Mouse (Mus musculus) spleen, postnatal 14 days (tissue): ENCODE data around the gene Bri3.
"Not testable (repeated sequence)": the region's sequence is repeated elsewhere in the genome, so short reads cannot be mapped to it uniquely, and the experiment has no call there.

Experiments
- DNase-seq, 2 experiments: peaks; one replicate each; pipeline ENCODE4 v3.0.0; 2021 to 2022; ENCODE audit warnings: low spot score in 2 of 2

The Bri3 gene

DNA sequence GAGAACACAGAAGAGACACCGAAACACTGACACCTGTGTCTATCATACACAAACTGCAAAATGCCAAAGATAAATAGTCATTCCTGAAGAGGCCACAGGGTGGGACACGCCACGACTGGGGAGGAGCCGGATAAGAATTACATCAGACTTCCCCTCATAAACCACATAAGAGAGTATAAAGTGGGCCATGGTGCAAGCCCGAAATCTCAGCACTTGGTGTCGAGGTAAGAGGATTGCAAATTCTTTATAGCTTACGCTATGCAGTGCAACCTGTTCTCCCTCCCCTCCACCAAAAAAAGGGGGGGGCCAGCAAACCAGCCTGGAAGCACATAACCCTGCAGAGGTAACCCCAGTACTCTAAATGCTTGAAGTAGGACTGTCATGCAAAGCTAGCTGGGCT is 50.7 kb downstream of the Bri3 start:
- no peak for DNase-seq

- DNase-seq: no peak
Measured at GRCm38 (mm10) chr5:144295357-144295756, 51.1 kb downstream of the Bri3 start.

GRCm38 (mm10) chr5:144296090-144296604 is 51.9 kb downstream of the Bri3 start:
- DNase-seq: no peak

DNA sequence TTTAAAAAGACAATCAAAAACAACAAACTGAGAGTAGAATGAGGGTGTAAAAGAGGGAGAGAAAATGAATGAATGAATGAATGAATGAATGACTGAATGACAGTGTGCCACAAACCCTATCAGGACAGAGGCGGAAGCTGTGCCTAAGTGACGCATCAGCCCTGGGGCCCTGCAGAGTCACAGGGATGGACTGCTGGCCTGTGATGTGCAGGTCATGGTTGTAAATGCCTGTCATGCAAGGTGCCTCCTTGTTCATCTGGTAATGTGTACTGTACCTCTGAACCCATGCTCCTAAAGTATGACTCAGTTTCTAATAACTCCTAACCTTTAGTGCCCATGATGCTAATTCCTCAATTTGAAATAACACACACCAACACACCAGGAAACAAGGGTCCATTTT is 58.8 kb downstream of the Bri3 start:
- no peak for DNase-seq

- no peak for DNase-seq
Measured at GRCm38 (mm10) chr5:144308929-144309328, 64.7 kb downstream of the Bri3 start.

- no peak for DNase-seq
Measured at GRCm38 (mm10) chr5:144312183-144312582, 67.9 kb downstream of the Bri3 start.

GRCm38 (mm10) chr5:144313335-144313734 is 69.1 kb downstream of the Bri3 start:
- no peak for DNase-seq

- DNase-seq: no peak
Measured at GRCm38 (mm10) chr5:144314731-144315494, 70.7 kb downstream of the Bri3 start.

DNA sequence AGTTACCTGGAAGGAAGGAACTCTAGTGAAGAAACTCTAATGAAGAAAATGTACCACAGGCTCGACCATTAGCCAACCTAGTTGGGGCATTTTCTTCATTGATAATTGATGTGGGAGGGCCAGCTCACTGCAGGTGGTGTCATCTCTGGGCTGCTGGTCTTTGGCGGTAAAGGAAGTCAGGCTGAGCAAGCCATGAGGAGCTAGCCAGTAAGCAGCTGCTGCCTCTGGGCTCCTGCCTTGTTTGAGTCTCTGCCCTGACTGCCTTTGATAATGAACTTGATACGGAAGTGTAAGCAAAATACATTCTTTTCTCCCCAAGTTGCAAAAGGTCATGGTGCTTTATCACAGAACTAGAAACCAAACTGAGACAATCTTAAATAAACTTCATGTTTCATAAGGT is 72.2 kb downstream of the Bri3 start:
- DNase-seq: no peak

DNA sequence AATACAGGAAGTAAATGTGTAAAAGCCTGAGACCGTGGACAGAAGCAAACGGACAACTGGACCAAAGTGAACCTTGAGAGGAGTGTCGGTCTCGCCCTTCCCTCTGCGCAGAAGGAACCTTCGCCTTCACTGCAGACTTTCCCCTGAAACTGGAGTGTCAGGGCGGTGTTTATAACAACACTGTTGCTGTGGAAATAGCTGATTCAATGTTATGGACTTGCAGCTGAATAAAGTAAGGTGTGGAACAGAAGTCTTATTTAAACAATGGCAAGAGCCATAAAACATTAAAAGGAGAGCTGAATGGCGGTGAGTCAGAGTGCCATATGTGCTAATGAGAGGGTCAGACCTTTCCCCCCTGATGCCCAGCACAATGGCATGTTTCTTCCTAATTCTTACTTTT is 73.2 kb downstream of the Bri3 start:
- DNase-seq: no peak

- no peak for DNase-seq
Measured at GRCm38 (mm10) chr5:144318286-144318685, 74.0 kb downstream of the Bri3 start.

GRCm38 (mm10) chr5:144321681-144322080 is 77.4 kb downstream of the Bri3 start:
- no peak for DNase-seq

GRCm38 (mm10) chr5:144322717-144323116 is 78.5 kb downstream of the Bri3 start:
- no peak for DNase-seq

DNA sequence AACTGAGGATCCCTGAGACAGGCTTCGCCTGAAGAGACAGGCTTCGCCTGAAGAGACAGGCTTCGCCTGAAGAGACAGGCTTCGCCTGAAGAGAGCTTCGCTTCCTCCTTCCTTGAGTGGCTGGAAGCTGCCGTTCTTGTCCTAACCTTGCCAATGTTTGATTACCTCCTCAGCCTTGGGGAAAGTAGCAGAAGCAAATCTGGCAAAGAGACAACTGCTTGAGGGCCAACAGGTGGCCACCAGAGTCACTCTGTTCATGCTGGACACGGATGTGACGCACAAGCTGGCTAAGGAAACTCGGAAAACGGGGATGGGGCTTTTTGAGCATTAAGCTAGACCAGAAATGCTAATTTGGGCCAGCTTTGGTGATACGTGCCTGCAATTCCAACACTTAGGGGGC is 89.8 kb downstream of the Bri3 start:
- no peak for DNase-seq

- DNase-seq: not testable (repeated sequence)
Measured at GRCm38 (mm10) chr5:144335357-144335756, 91.1 kb downstream of the Bri3 start.

DNA sequence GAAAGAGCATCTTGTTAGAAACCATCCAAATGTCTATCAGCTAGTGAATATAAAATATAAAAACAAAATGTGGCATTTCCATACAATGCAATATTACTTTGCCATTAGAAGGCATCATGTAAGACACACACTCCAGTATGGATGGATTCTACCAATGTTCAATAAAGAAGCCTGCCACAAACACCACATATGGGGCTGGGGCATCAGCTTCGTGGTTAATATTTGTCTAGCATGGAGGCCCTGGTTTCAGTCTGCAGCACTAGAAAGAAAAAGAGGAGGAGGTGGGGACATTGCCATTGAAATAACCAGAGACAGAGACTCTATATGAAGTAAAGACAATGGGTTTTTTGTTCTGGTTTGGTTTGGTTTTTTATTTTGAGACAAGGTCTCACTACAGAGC is 94.5 kb downstream of the Bri3 start:
- DNase-seq: no peak

GRCm38 (mm10) chr5:144341085-144341484 is 96.8 kb downstream of the Bri3 start:
- no peak for DNase-seq

- no peak for DNase-seq
Measured at GRCm38 (mm10) chr5:144344592-144344991, 100.4 kb downstream of the Bri3 start.

DNA sequence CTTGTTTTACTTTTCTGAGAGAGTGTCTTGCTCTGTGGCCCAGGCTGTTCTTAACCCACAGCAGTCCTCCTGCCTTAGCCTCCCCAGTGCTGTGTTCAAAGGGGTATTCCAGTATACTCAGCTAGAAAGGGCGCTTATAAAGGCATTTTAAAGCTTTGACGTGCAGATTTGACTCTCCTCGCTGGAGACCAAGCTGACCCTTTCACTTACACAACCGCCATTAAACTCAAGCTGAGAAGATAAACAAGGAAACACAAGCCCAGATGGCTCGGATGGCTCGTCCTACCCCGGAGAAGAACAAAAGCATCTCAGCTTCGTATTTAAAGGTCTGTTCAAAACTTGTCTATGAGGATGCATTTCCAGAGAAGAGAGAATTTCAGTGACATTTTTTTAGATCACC is 106.9 kb downstream of the Bri3 start:
- DNase-seq: no peak

GRCm38 (mm10) chr5:144352250-144353047 is 108.2 kb downstream of the Bri3 start:
- no peak for DNase-seq

DNA sequence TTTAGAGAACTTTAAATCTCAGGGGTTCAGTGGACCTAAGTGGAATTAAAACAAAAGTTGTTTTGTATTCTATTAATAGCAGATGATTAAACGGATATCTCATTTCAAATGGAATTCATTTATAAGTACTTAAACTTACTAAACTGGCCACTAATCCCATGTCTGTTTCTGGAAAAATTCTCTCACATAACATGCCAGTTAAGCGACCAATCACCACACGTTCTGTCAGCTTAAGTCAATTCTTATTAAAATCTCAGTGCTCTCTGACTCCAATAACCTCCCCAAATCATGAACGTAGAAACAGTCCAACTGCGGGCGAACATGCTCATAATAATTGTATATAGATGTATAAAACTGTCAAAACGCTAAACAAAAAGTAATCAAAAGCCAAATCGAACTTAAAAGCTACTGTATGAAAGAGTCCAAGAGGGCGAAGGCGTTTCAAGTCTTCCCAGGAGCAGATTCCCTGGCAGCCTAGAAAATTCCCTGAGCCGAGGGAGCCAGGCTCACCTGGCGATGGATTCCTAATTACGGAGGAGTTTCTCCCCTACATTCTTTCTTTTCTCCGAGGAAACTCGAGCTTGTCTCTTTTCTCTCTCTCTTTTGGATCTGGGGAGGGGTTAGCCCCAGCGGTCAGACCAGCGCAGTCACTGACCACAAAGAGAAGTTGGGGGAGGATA is 112.7 kb downstream of the Bri3 start:
- no peak for DNase-seq

- no peak for DNase-seq
Measured at GRCm38 (mm10) chr5:144357551-144357880, 113.3 kb downstream of the Bri3 start.
